Mouse (Mus musculus) erythroblast, embryonic 14.5 days (primary cell): ENCODE results near the gene Cacna1d.

ENCODE experiments used
- GATA1 ChIP-seq: IDR thresholded peaks from 2 replicates; pipeline ENCODE4 v1.6.1; 2012; ENCODE audit warnings: low read length, inconsistent platforms, mixed read lengths
- TAL1 ChIP-seq: IDR thresholded peaks from 3 replicates; pipeline ENCODE4 v1.6.1; 2012; ENCODE audit warnings: low read length, inconsistent platforms, mixed read lengths

GRCm38 (mm10) chr14:30078115-30078808 lies 413.0 kb downstream of the Cacna1d start:
- no peak for TF ChIP-seq TAL1
- no peak for TF ChIP-seq GATA1
